25 mouse cellular contexts compared by ENCODE assay signal in the genomic region with DNA sequence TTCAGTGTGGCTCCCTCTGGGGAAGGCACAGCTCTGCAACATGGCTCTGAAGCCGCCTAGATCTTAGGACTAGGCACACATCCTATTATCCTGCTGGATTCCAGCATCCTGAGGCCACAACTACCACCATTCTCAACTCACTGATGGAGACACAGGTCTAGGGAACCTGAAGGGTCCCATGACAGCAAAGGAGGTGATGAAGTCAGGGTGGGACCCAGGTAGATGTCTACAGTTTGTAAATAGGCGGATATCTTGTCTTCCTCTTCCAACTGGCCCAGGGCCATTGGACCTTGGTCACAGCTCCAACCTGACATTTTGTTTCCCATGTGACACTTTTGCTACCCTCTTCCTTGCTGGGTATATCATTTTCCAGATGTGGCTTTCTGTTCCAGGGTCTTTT.
DNase-seq lines count a peak whose midpoint lies in the region; ATAC-seq and TF ChIP-seq lines count a peak whose summit lies in the region.
"Had no signal": no experiment of that assay in that cellular context is flagged by ENCODE, and none has a peak within 500 bp of the region (broad histone marks: within the 10 kb centered on the region; RNA-seq: fewer than 3 reads in every experiment).

No protein-coding gene starts in this region.

- no peaks in the 10 kb centered on the region for H3K36me3 ChIP-seq in forebrain, embryonic 11.5 days (ENCODE audit: control insufficient read depth, insufficient read depth, low read length)
- H3K36me3 ChIP-seq in forebrain, embryonic 13.5 days (ENCODE audit: poor library complexity, severe bottlenecking), result no peaks in the 10 kb centered on the region
- no peaks in the 10 kb centered on the region for H3K36me3 ChIP-seq in heart, embryonic 10.5 days
- H3K36me3 ChIP-seq in heart, embryonic 11.5 days (ENCODE audit: control insufficient read depth, insufficient read depth, low read length), result no peaks in the 10 kb centered on the region
- H3K36me3 ChIP-seq in midbrain, embryonic 10.5 days, result no peaks in the 10 kb centered on the region
- no peaks in the 10 kb centered on the region for H3K36me3 ChIP-seq in midbrain, postnatal 0 days (ENCODE audit: insufficient read depth, low read length)
- H3K36me3 ChIP-seq: embryonic facial prominence, embryonic 12.5 days; embryonic facial prominence, embryonic 15.5 days; forebrain, embryonic 12.5 days; heart, embryonic 12.5 days; heart, embryonic 15.5 days; hindbrain, embryonic 12.5 days had no signal

- H3K9ac ChIP-seq in forebrain, embryonic 11.5 days (ENCODE audit: low read length), result no peak overlapping the region
- H3K9ac ChIP-seq in forebrain, embryonic 13.5 days, result no peak overlapping the region
- no peak overlapping the region for H3K9ac ChIP-seq in heart, embryonic 11.5 days (ENCODE audit: low read depth, low read length)
- H3K9ac ChIP-seq in midbrain, postnatal 0 days (replicated peaks; ENCODE audit: low read length, poor library complexity, severe bottlenecking), result no peak overlapping the region
- H3K9ac ChIP-seq: embryonic facial prominence, embryonic 12.5 days; embryonic facial prominence, embryonic 15.5 days; forebrain, embryonic 12.5 days; heart, embryonic 12.5 days; heart, embryonic 15.5 days; hindbrain, embryonic 12.5 days had no signal

- WGBS in forebrain, embryonic 11.5 days, result 73% methylated on average over 2 of the region's 2 CpGs
- 84% methylated on average over 2 of the region's 2 CpGs for WGBS in forebrain, embryonic 13.5 days
- 85% methylated on average over 2 of the region's 2 CpGs for WGBS in heart, embryonic 10.5 days
- WGBS in heart, embryonic 11.5 days (ENCODE audit: insufficient replicate concordance), result 76% methylated on average over 2 of the region's 2 CpGs
- 100% methylated on average over 2 of the region's 2 CpGs for WGBS in midbrain, embryonic 10.5 days
- WGBS in midbrain, postnatal 0 days, result 84% methylated on average over 2 of the region's 2 CpGs

- ATAC-seq in forebrain, embryonic 11.5 days (replicated peaks; ENCODE audit: low FRiP score), result no peak
- no peak for ATAC-seq in forebrain, embryonic 13.5 days
- no peak for ATAC-seq in heart, embryonic 11.5 days (replicated peaks; ENCODE audit: insufficient number of reproducible peaks, low FRiP score, low TSS enrichment)
- ATAC-seq in midbrain, postnatal 0 days (ENCODE audit: low FRiP score), result no peak
- ATAC-seq: hindbrain, embryonic 16.5 days; intestine, embryonic 16.5 days; Patski had no signal

- DNase-seq in forebrain, embryonic 11.5 days (ENCODE audit: low spot score), result peak; percentile 9
- DNase-seq in heart, embryonic 10.5 days (ENCODE audit: low spot score), result peak; percentile 57
- peak; percentile 4 for DNase-seq in midbrain, embryonic 10.5 days (ENCODE audit: low spot score)
- DNase-seq in midbrain, postnatal 0 days (ENCODE audit: low spot score), result no peak
- DNase-seq in layer of hippocampus, postnatal 14 days (ENCODE audit: low spot score in 2 of 2), result no peak
- DNase-seq: adrenal gland, postnatal 10 days; adrenal gland, postnatal 36 days; cerebellum, adult 18-20 months; cerebellum, adult 9-10 months; cerebellum, postnatal 14 days; gastrocnemius, postnatal 25 days; heart, adult 2 months; heart, postnatal 10 days; heart, postnatal 4 days had no signal

- TF ChIP-seq CTCF in midbrain, postnatal 0 days (IDR thresholded peaks at IDR 0.05), result no peak

- H3K4me3 ChIP-seq in forebrain, embryonic 11.5 days (ENCODE audit: low read depth, low read length), result no peak overlapping the region
- no peak overlapping the region for H3K4me3 ChIP-seq in forebrain, embryonic 13.5 days
- no peak overlapping the region for H3K4me3 ChIP-seq in heart, embryonic 10.5 days
- no peak overlapping the region for H3K4me3 ChIP-seq in heart, embryonic 11.5 days (ENCODE audit: low read depth, low read length)
- H3K4me3 ChIP-seq in midbrain, embryonic 10.5 days, result no peak overlapping the region
- H3K4me3 ChIP-seq in midbrain, postnatal 0 days (ENCODE audit: low read depth, low read length), result no peak overlapping the region
- H3K4me3 ChIP-seq: embryonic facial prominence, embryonic 12.5 days; embryonic facial prominence, embryonic 15.5 days; forebrain, embryonic 12.5 days; heart, adult 2 months; heart, embryonic 12.5 days; heart, embryonic 15.5 days; hindbrain, embryonic 12.5 days had no signal

- H3K9me3 ChIP-seq in forebrain, embryonic 11.5 days (ENCODE audit: control insufficient read depth, low read length), result no peaks in the 10 kb centered on the region
- H3K9me3 ChIP-seq in forebrain, embryonic 13.5 days (replicated peaks), result no peaks in the 10 kb centered on the region
- H3K9me3 ChIP-seq in heart, embryonic 10.5 days, result no peaks in the 10 kb centered on the region
- H3K9me3 ChIP-seq in heart, embryonic 11.5 days (replicated peaks; ENCODE audit: control insufficient read depth, low read length), result no peaks in the 10 kb centered on the region
- H3K9me3 ChIP-seq in midbrain, embryonic 10.5 days (replicated peaks), result no peaks in the 10 kb centered on the region
- H3K9me3 ChIP-seq in midbrain, postnatal 0 days (ENCODE audit: low read length), result no peaks in the 10 kb centered on the region
- H3K9me3 ChIP-seq: embryonic facial prominence, embryonic 12.5 days; embryonic facial prominence, embryonic 15.5 days; forebrain, embryonic 12.5 days; heart, embryonic 12.5 days; heart, embryonic 15.5 days; hindbrain, embryonic 12.5 days had no signal

- no peak overlapping the region for H3K4me2 ChIP-seq in forebrain, embryonic 11.5 days (ENCODE audit: low read depth, low read length, severe bottlenecking)
- no peak overlapping the region for H3K4me2 ChIP-seq in forebrain, embryonic 13.5 days
- no peak overlapping the region for H3K4me2 ChIP-seq in heart, embryonic 11.5 days
- H3K4me2 ChIP-seq in midbrain, postnatal 0 days (ENCODE audit: low read depth, low read length, poor library complexity, severe bottlenecking), result no peak overlapping the region
- H3K4me2 ChIP-seq: embryonic facial prominence, embryonic 12.5 days; embryonic facial prominence, embryonic 15.5 days; forebrain, embryonic 12.5 days; heart, embryonic 12.5 days; heart, embryonic 15.5 days; hindbrain, embryonic 12.5 days had no signal

- H3K4me1 ChIP-seq in forebrain, embryonic 11.5 days (replicated peaks; ENCODE audit: control insufficient read depth, insufficient read depth, low read length), result no peaks in the 10 kb centered on the region
- H3K4me1 ChIP-seq in forebrain, embryonic 13.5 days, result no peaks in the 10 kb centered on the region; the same call in 1 of the 2 replicates
- 0 out of 2 replicates have a peak, but pooled peaks cover 3% of the 10 kb centered on the region for H3K4me1 ChIP-seq in heart, embryonic 10.5 days
- no peaks in the 10 kb centered on the region for H3K4me1 ChIP-seq in heart, embryonic 11.5 days (ENCODE audit: control insufficient read depth, insufficient read depth, low read length)
- no peaks in the 10 kb centered on the region for H3K4me1 ChIP-seq in midbrain, embryonic 10.5 days
- H3K4me1 ChIP-seq in midbrain, postnatal 0 days (ENCODE audit: insufficient read depth, low read length), result no peaks in the 10 kb centered on the region
- H3K4me1 ChIP-seq: forebrain, embryonic 12.5 days; heart, embryonic 12.5 days; heart, embryonic 15.5 days; hindbrain, embryonic 12.5 days had no signal

- H3K27me3 ChIP-seq in forebrain, embryonic 11.5 days (ENCODE audit: control insufficient read depth, insufficient read depth, low read length), result no peaks in the 10 kb centered on the region
- no peaks in the 10 kb centered on the region for H3K27me3 ChIP-seq in forebrain, embryonic 13.5 days
- H3K27me3 ChIP-seq in heart, embryonic 10.5 days (ENCODE audit: insufficient read depth, poor library complexity, severe bottlenecking), result no peaks in the 10 kb centered on the region; the same call in 1 of the 2 replicates
- no peaks in the 10 kb centered on the region for H3K27me3 ChIP-seq in heart, embryonic 11.5 days (ENCODE audit: control insufficient read depth, insufficient read depth, low read length)
- H3K27me3 ChIP-seq in midbrain, embryonic 10.5 days (ENCODE audit: low read depth, poor library complexity, severe bottlenecking), result no peaks in the 10 kb centered on the region
- no peaks in the 10 kb centered on the region for H3K27me3 ChIP-seq in midbrain, postnatal 0 days (ENCODE audit: insufficient read depth, low read length)
- H3K27me3 ChIP-seq: embryonic facial prominence, embryonic 12.5 days; embryonic facial prominence, embryonic 15.5 days; forebrain, embryonic 12.5 days; heart, embryonic 12.5 days; heart, embryonic 15.5 days; hindbrain, embryonic 12.5 days had no signal

- no peak overlapping the region for H3K27ac ChIP-seq in forebrain, embryonic 11.5 days (ENCODE audit: low read depth, low read length)
- H3K27ac ChIP-seq in forebrain, embryonic 13.5 days, result no peak overlapping the region
- H3K27ac ChIP-seq in heart, embryonic 10.5 days, result no peak overlapping the region
- H3K27ac ChIP-seq in heart, embryonic 11.5 days (ENCODE audit: low read depth, low read length), result no peak overlapping the region
- H3K27ac ChIP-seq in midbrain, embryonic 10.5 days (replicated peaks), result no peak overlapping the region
- H3K27ac ChIP-seq in midbrain, postnatal 0 days (ENCODE audit: low read depth, low read length), result no peak overlapping the region
- H3K27ac ChIP-seq: embryonic facial prominence, embryonic 12.5 days; embryonic facial prominence, embryonic 15.5 days; forebrain, embryonic 12.5 days; heart, adult 2 months; heart, embryonic 15.5 days; hindbrain, embryonic 12.5 days had no signal

Comparison
In these comparisons a context has a peak if more than half of its experiments do, and no peak if none do; other contexts are left out.
1. DNase-seq: peak in forebrain, embryonic 11.5 days (single experiment), heart, embryonic 10.5 days (single experiment) and midbrain, embryonic 10.5 days (single experiment); none in midbrain, postnatal 0 days (single experiment) and layer of hippocampus, postnatal 14 days (0 of 2).